Mouse (Mus musculus) limb, embryonic 15.5 days (tissue): ENCODE results near the gene Mybbp1a. TPM values are rescaled to one million over a fixed set of nuclear protein-coding genes. Genes with fewer than 3 reads are reported as not detected.
"Not testable (repeated sequence)": the region's sequence is repeated elsewhere in the genome, so short reads cannot be mapped to it uniquely, and the experiment has no call there.

ENCODE experiments used
- ATAC-seq: fragments of 200-750 bp; cut with Nextera tagmentation; 2 replicates; pipeline ENCODE4 v1.8.0; 2017; ENCODE audit warnings: low read depth, moderate TSS enrichment; ENCODE audit not compliant: insufficient number of reproducible peaks, low FRiP score, low TSS enrichment
- H3K27ac ChIP-seq: fragments of 300-500 bp; sonication (generic); 2 replicates; pipeline ENCODE4 v1.5.1; 2015; ENCODE audit warnings: moderate library complexity, mild to moderate bottlenecking, inconsistent platforms
- H3K27me3 ChIP-seq: fragments of 300-500 bp; sonication (generic); 2 replicates; pipeline ENCODE4 v1.6.1; 2015; ENCODE audit warnings: inconsistent platforms
- H3K36me3 ChIP-seq: fragments of 300-500 bp; sonication (generic); 2 replicates; pipeline ENCODE4 v1.6.1; 2015; ENCODE audit warnings: inconsistent platforms
- H3K4me1 ChIP-seq: fragments of 300-500 bp; sonication (generic); 2 replicates; pipeline ENCODE4 v1.6.1; 2015; ENCODE audit warnings: inconsistent platforms
- H3K4me2 ChIP-seq: fragments of 300-500 bp; sonication (generic); 2 replicates; pipeline ENCODE4 v1.6.1; 2015; ENCODE audit warnings: mild to moderate bottlenecking, inconsistent platforms
- H3K4me3 ChIP-seq: fragments of 300-500 bp; sonication (generic); 2 replicates; pipeline ENCODE4 v1.5.1; 2015; ENCODE audit warnings: mild to moderate bottlenecking, inconsistent platforms
- H3K9ac ChIP-seq: fragments of 300-500 bp; sonication (generic); 2 replicates; pipeline ENCODE4 v1.6.1; 2015; ENCODE audit warnings: inconsistent platforms
- H3K9me3 ChIP-seq: fragments of 300-500 bp; sonication (generic); 2 replicates; pipeline ENCODE4 v1.6.1; 2016; ENCODE audit warnings: inconsistent platforms
- WGBS: fragments of 180-500 bp; shearing (Covaris S2); methylation state at CpG from one replicate; pipeline ENCODE4 v1.1.7; 2015; 5-methylcytosine and 5-hydroxymethylcytosine counted together
- polyA plus RNA-seq: library from polyadenylated mRNA; unstranded; fragments of >200 nt; fragmentation: Nextera tagmentation; extraction: Ambion mirVana; gene quantifications from 2 replicates; pipeline ENCODE4 v1.2.1, GENCODE M21; 2015

Mybbp1a gene
- polyA plus RNA-seq, 1 experiment from 2014 or later, result 127 TPM

DNA sequence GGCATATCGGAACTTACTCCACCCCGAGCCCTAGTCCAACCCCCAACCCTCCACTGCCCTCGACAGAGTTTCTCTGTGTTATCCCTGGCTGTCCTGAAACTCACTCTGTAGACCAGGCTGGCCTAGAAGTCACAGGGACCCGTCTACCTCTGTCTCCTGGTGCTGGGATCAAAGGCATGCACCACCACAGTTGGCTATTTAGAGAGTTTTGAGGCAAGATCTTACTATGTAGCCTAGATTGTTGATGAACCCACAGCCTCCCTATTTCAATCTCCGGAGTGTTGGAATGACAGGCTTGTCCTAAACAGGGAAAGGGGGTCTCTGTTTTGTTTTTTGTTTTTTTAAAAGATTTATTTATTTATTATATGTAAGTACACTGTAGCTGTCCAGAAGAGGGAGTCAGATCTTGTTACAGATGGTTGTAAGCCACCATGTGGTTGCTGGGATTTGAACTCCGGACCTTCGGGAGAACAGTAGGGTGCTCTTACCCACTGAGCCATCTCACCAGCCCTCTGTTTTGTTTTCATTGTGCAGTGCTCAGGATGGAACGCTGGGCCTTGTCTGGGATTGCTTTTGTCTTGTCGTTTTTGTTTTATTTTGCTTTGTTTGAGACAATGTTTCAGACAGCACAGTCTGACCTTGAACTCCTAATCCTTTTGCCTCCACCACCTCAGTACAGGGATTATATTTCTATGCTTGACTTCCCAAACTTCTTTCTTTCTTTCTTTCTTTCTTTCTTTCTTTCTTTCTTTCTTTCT lies 10.7 kb upstream of the Mybbp1a start:
- not testable (repeated sequence) for ATAC-seq, H3K27me3 ChIP-seq, H3K4me3 ChIP-seq, H3K27ac ChIP-seq, H3K36me3 ChIP-seq, H3K9me3 ChIP-seq, H3K4me1 ChIP-seq, H3K9ac ChIP-seq, H3K4me2 ChIP-seq
- WGBS, result 68% methylated on average over 9 of the region's 9 CpGs

- no peaks in the 10 kb centered on the region for H3K36me3 ChIP-seq
- WGBS, result 44% methylated on average over 11 of the region's 11 CpGs
- no peaks in the 10 kb centered on the region for H3K9me3 ChIP-seq
- peaks cover 19% of the 10 kb centered on the region for H3K4me1 ChIP-seq
- no peaks in the 10 kb centered on the region for H3K27me3 ChIP-seq
- no peak within 1 kb of the TSS for H3K9ac ChIP-seq
- ATAC-seq, result no peak
- 0 out of 2 replicates have a peak within 1 kb of the TSS, but pooled peaks have one; percentile 12 for H3K4me2 ChIP-seq
- H3K4me3 ChIP-seq, result 0 out of 2 replicates have a peak within 1 kb of the TSS, but pooled peaks have one; percentile 4
- peak within 1 kb of the TSS; percentile 65 for H3K27ac ChIP-seq
These were observed 6.0 kb upstream of the Mybbp1a start, which contains the start of gene Ggt6 for GRCm38 (mm10) chr11:72434963-72435693. Gene Ggt6, plus strand, starts transcription at chr11:72435526.

DNA sequence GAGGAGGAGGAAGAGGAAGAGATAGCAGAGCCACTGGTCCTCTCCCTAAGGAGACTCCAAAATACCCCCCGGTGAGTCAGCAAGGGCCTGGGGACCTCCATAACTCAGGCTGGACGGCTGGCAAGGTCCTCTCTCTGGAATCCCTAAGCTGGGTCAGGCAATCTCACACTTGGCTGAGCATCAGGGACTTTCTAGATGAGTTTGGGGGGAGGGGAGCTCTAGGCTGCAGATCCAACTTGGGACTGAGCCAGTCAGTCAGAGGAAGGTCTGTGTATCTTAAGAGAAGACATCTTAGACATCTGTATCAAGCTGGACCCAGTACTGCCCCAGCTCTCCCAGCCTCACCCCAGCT lies 5.5 kb upstream of the Mybbp1a start:
- Histone ChIP-seq H3K9ac (no peak overlapping the region), H3K36me3 (no peaks in the 10 kb centered on the region), H3K27me3 (no peaks in the 10 kb centered on the region), H3K4me3 (0 out of 2 replicates have a peak overlapping the region, but pooled peaks have one; percentile 4), H3K27ac (peak overlapping the region; percentile 65), H3K4me2 (no peak overlapping the region), H3K4me1 (peaks cover 19% of the 10 kb centered on the region), H3K9me3 (no peaks in the 10 kb centered on the region)
- 47% methylated on average over 2 of the region's 2 CpGs for WGBS
- ATAC-seq, result no peak

DNA sequence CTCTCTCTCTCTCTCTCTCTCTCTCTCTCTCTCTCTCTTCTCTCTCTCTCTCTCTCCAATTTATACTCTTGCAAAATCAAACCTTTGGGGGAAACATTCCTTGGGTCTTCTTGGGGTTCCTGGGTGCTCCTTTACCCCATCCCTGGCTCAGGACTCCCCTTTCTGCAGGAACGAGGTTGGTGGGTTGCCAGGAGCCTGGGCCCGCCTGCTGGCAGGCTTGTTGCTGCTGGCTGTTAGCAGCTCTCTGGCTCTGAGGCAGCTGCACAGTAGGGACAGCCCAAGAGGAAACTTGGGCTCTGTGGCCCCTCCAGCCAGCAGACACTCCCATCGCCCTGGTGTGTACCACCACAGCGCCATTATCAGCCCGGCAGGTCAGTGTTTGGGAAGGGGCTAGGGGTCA lies 4.9 kb upstream of the Mybbp1a start:
- Histone ChIP-seq H3K4me2 (0 out of 2 replicates have a peak overlapping the region, but pooled peaks have one; percentile 12), H3K9me3 (no peaks in the 10 kb centered on the region), H3K4me1 (peaks cover 19% of the 10 kb centered on the region), H3K9ac (no peak overlapping the region), H3K4me3 (no peak overlapping the region), H3K27ac (no peak overlapping the region), H3K36me3 (no peaks in the 10 kb centered on the region), H3K27me3 (no peaks in the 10 kb centered on the region)
- 71% methylated on average over 5 of the region's 5 CpGs for WGBS
- ATAC-seq, result no peak

DNA sequence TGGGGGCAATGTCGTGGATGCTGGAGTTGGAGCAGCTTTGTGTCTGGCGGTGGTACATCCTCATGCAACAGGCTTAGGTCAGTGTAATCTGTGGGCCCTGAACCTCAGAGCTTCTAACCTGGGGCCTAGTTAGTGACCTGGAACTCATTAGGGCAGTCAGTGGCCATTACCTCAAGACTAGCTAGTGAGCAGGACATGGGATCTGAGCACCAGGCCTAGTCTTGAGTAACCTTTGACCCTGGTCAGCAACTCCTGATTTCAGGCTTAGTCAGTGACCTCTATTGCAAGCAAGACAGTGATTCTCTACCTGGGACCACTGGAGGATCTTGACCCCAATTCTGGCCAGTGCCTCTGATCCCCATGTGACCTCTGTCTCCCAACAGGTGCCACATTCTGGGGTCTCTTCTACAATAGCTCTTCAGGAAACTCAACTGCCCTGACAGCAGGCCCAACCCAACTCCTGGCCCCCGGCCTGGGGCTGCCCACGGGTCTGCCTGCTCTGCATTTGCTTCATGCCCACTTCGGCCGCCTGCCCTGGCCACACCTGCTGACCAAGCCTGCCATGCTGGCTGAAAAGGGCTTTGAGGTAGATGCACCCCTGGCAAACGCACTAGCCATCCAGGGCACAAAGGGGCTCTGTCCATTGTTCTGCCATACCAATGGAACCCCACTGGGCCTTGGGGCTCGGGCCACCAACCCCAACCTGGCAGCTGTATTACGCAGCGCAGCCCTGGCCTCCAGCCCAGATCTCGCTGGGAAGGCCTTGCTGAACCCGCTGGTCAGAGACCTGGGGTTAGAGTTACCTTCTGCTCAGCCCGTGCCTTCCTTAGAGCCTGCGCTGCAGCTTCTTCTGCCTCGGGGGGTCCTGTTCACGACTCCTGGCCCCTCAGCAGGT lies 4.2 kb upstream of the Mybbp1a start:
- no peak overlapping the region for H3K9ac ChIP-seq
- H3K4me2 ChIP-seq, result 0 out of 2 replicates have a peak overlapping the region, but pooled peaks have one; percentile 12
- peaks cover 23% of the 10 kb centered on the region for H3K4me1 ChIP-seq
- no peaks in the 10 kb centered on the region for H3K36me3 ChIP-seq
- no peak for ATAC-seq
- H3K9me3 ChIP-seq, result no peaks in the 10 kb centered on the region
- no peaks in the 10 kb centered on the region for H3K27me3 ChIP-seq
- WGBS, result 85% methylated on average over 16 of the region's 16 CpGs
- no peak overlapping the region for H3K27ac ChIP-seq
- H3K4me3 ChIP-seq, result no peak overlapping the region

- Histone ChIP-seq H3K27me3 (no peaks in the 10 kb centered on the region), H3K36me3 (peaks cover 10% of the 10 kb centered on the region), H3K27ac (no peak overlapping the region), H3K9ac (no peak overlapping the region), H3K9me3 (no peaks in the 10 kb centered on the region), H3K4me1 (peaks cover 29% of the 10 kb centered on the region), H3K4me3 (no peak overlapping the region), H3K4me2 (no peak overlapping the region)
- ATAC-seq, result no peak
- WGBS, result 47% methylated on average over 4 of the region's 4 CpGs
These were observed 2.7 kb upstream of the Mybbp1a start for GRCm38 (mm10) chr11:72438411-72438810.

GRCm38 (mm10) chr11:72440597-72440964 lies 574 bp upstream of the Mybbp1a start:
- ATAC-seq, result not testable (repeated sequence)

DNA sequence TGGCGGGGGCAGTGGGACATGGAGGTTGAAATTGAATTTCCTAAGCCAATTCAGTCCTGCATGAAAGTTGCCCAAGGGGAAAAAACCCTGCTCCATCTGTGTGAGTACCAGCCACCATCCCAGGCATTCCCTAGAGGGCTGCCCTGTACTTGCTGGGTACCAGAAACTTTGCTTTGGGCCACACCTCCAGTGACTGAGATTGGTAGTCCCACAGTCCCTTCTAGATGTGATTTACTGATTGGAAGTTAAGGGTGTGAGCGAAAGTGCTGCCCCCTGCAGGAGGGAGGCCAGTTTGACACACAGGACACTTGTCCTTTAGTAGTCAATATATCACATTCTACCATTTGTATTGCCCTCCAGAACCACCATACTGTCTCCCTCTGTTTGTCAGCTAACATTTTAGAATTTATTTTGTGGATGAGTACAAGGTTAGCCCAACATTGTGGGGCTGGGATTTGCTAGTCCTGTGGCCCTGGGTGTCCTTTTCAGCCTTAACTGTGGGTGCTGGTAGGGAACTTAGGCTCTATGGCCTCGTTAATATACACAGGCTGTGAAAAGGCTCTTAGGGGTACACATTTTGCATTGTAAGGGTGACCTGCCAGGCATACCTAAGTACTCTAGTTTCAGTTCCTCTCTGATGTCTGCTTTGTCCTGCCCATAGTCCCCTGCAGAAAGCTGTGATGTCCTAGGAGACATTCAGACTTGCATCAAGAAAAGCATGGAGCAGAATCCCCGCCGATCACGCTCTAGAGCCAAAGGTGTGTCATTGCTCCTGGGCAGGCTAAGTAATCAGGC lies 5.4 kb downstream of the Mybbp1a start:
- ATAC-seq, result no peak
- Histone ChIP-seq H3K4me2 (no peak overlapping the region), H3K9ac (no peak overlapping the region), H3K27me3 (no peaks in the 10 kb centered on the region), H3K27ac (no peak overlapping the region), H3K36me3 (peaks cover 91% of the 10 kb centered on the region), H3K9me3 (no peaks in the 10 kb centered on the region), H3K4me3 (no peak overlapping the region), H3K4me1 (peaks cover 9% of the 10 kb centered on the region)
- 88% methylated on average over 6 of the region's 6 CpGs for WGBS

More at GRCm38 (mm10) chr11:72440597-72440964, 574 bp upstream of the Mybbp1a start:
- Histone ChIP-seq H3K36me3 (peaks cover 31% of the 10 kb centered on the region), H3K27ac (peak overlapping the region; percentile 91), H3K9ac (peak overlapping the region; percentile 83), H3K4me3 (peak overlapping the region; percentile 87), H3K4me2 (peak overlapping the region; percentile 84), H3K4me1 (peaks cover 18% of the 10 kb centered on the region)
- H3K9me3 ChIP-seq, H3K27me3 ChIP-seq: not testable (repeated sequence)
- whole genome bisulfite sequencing, result 40% methylated on average over 6 of the region's 6 CpGs

DNA sequence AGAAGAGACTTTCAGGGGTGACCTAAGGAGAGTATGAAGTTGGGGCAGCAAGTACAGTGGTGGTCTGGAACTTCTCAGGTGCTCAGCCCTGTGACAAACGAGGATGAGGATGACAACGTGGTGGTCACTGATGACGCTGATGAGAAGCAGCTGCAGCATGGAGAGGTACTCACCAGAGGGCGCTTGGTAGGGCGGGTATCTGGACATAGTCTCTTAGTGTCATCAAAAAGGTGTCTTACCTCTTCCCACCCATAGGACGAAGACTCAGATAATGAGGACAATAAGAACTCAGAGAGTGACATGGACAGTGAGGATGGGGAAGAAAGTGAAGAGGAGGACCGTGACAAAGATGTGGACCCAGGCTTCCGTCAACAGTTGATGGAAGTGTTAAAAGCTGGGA lies 6.3 kb downstream of the Mybbp1a start:
- 82% methylated on average over 8 of the region's 8 CpGs for WGBS
- H3K4me1 ChIP-seq, result peaks cover 1% of the 10 kb centered on the region
- H3K36me3 ChIP-seq, result peaks cover 100% of the 10 kb centered on the region
- no peak overlapping the region for H3K9ac ChIP-seq
- ATAC-seq, result no peak
- H3K9me3 ChIP-seq, result no peaks in the 10 kb centered on the region
- H3K27ac ChIP-seq, result no peak overlapping the region
- no peak overlapping the region for H3K4me3 ChIP-seq
- no peaks in the 10 kb centered on the region for H3K27me3 ChIP-seq
- H3K4me2 ChIP-seq, result no peak overlapping the region

- peaks cover 55% of the 10 kb centered on the region for H3K36me3 ChIP-seq
These were observed 11.0 kb downstream of the Mybbp1a start for GRCm38 (mm10) chr11:72452140-72452665.

More at GRCm38 (mm10) chr11:72452140-72452665, 11.0 kb downstream of the Mybbp1a start:
- H3K4me2 ChIP-seq, result no peak overlapping the region
- H3K9ac ChIP-seq, result no peak overlapping the region
- ATAC-seq, result no peak
- 85% methylated on average over 3 of the region's 3 CpGs for WGBS
- H3K9me3 ChIP-seq, result no peaks in the 10 kb centered on the region
- H3K27me3 ChIP-seq, result no peaks in the 10 kb centered on the region
- no peak overlapping the region for H3K4me3 ChIP-seq
- H3K4me1 ChIP-seq, result no peaks in the 10 kb centered on the region; the same call in 1 of the 2 replicates
- H3K27ac ChIP-seq, result no peak overlapping the region
